Mouse (Mus musculus) intestine, postnatal 0 days (tissue): ENCODE measurements at regions not wholly inside any gene's neighbourhood (a gene's known extent, or its start where the extent isn't known, plus 50 kb on each side); places are given as distances from the start of the nearest gene placed in this dataset.
A peak's percentile ranks its signal among the peaks of the same experiment; 100 is the strongest.

Source experiments
- ATAC-seq: fragments of 200-750 bp; cut with Nextera tagmentation; 2 replicates; pipeline ENCODE4 v1.8.0; 2017; ENCODE audit warnings: mild to moderate bottlenecking, moderate TSS enrichment, moderate library complexity
- H3K27ac ChIP-seq: fragments of 300-500 bp; sonication (generic); 2 replicates; pipeline ENCODE4 v1.5.1; 2014; ENCODE audit warnings: mild to moderate bottlenecking, low read depth, low read length, moderate library complexity
- H3K27me3 ChIP-seq: fragments of 300-500 bp; sonication (generic); replicated peaks from 2 replicates; pipeline ENCODE4 v1.6.1; 2014; ENCODE audit warnings: low read length, mixed read lengths; ENCODE audit not compliant: control insufficient read depth, insufficient read depth
- H3K36me3 ChIP-seq: fragments of 300-500 bp; sonication (generic); 2 replicates; pipeline ENCODE4 v1.6.1; 2014; ENCODE audit warnings: mild to moderate bottlenecking, moderate library complexity; ENCODE audit not compliant: control insufficient read depth, insufficient read depth
- H3K4me1 ChIP-seq: fragments of 300-500 bp; sonication (generic); replicated peaks from 2 replicates; pipeline ENCODE4 v1.6.1; 2014; ENCODE audit warnings: antibody characterized with exemption, low read length, mixed read lengths; ENCODE audit not compliant: control insufficient read depth, insufficient read depth
- H3K4me2 ChIP-seq: fragments of 300-500 bp; sonication (generic); replicated peaks from 2 replicates; pipeline ENCODE4 v1.6.1; 2014; ENCODE audit warnings: low read depth, mild to moderate bottlenecking, moderate library complexity
- H3K4me3 ChIP-seq: fragments of 300-500 bp; sonication (generic); 2 replicates; pipeline ENCODE4 v1.5.1; 2014; ENCODE audit warnings: low read depth, low read length
- H3K9ac ChIP-seq: fragments of 300-500 bp; sonication (generic); 2 replicates; pipeline ENCODE4 v1.6.1; 2014; ENCODE audit warnings: mild to moderate bottlenecking, low read depth, low read length
- H3K9me3 ChIP-seq: fragments of 300-500 bp; sonication (generic); 2 replicates; pipeline ENCODE4 v1.6.1; 2016; ENCODE audit warnings: mixed run types; ENCODE audit not compliant: control insufficient read depth
- CTCF ChIP-seq: sonication (generic); IDR thresholded peaks from 2 replicates; pipeline ENCODE4 v1.5.1; 2016; ENCODE audit warnings: low read depth, mild to moderate bottlenecking, control low read depth, antibody characterized with exemption, moderate library complexity
- WGBS: fragments of 180-500 bp; shearing (Covaris S2); extraction: QIAGEN DNeasy Blood & Tissue Kit; methylation state at CpG from one replicate; pipeline ENCODE4 v1.1.7; 2014; 5-methylcytosine and 5-hydroxymethylcytosine counted together

GRCm38 (mm10) chr15:68403554-68404070 is 1902.9 kb upstream of the Lrrc6 start:
- Histone ChIP-seq H3K9ac (no peak overlapping the region), H3K4me2 (no peak overlapping the region), H3K4me3 (no peak overlapping the region), H3K27ac (no peak overlapping the region), H3K36me3 (no peaks in the 10 kb centered on the region), H3K9me3 (no peaks in the 10 kb centered on the region), H3K4me1 (no peaks in the 10 kb centered on the region), H3K27me3 (no peaks in the 10 kb centered on the region)
- ATAC-seq: no peak
- TF ChIP-seq CTCF: no peak
- 94% methylated on average over 3 of the region's 3 CpGs for WGBS

- no peak overlapping the region for H3K9ac ChIP-seq
- no peak for TF ChIP-seq CTCF
Observed at GRCm38 (mm10) chr15:68401726-68402125, 1901.0 kb upstream of the Lrrc6 start.

GRCm38 (mm10) chr15:68401006-68401405 is 1900.3 kb upstream of the Lrrc6 start:
- WGBS: 81% methylated on average over 4 of the region's 4 CpGs
- Histone ChIP-seq H3K27me3 (no peaks in the 10 kb centered on the region), H3K4me2 (no peak overlapping the region), H3K4me3 (no peak overlapping the region), H3K36me3 (no peaks in the 10 kb centered on the region), H3K4me1 (no peaks in the 10 kb centered on the region), H3K9ac (no peak overlapping the region), H3K27ac (no peak overlapping the region), H3K9me3 (no peaks in the 10 kb centered on the region)
- ATAC-seq: no peak
- no peak for TF ChIP-seq CTCF

More at GRCm38 (mm10) chr15:68401726-68402125, 1901.0 kb upstream of the Lrrc6 start:
- no peaks in the 10 kb centered on the region for H3K9me3 ChIP-seq
- no peak for ATAC-seq
- H3K36me3 ChIP-seq: no peaks in the 10 kb centered on the region
- H3K4me2 ChIP-seq: no peak overlapping the region
- no peaks in the 10 kb centered on the region for H3K4me1 ChIP-seq
- no peaks in the 10 kb centered on the region for H3K27me3 ChIP-seq
- H3K4me3 ChIP-seq: no peak overlapping the region
- no peak overlapping the region for H3K27ac ChIP-seq
- 60% methylated on average over 1 of the region's 1 CpGs for WGBS

- Histone ChIP-seq H3K36me3 (no peaks in the 10 kb centered on the region), H3K4me1 (no peaks in the 10 kb centered on the region), H3K4me3 (no peak overlapping the region), H3K4me2 (no peak overlapping the region), H3K27me3 (no peaks in the 10 kb centered on the region), H3K27ac (no peak overlapping the region), H3K9ac (no peak overlapping the region), H3K9me3 (no peaks in the 10 kb centered on the region)
- 95% methylated on average over 6 of the region's 6 CpGs for WGBS
- no peak for ATAC-seq
- no peak for TF ChIP-seq CTCF
Observed at GRCm38 (mm10) chr15:68396566-68396965, 1895.9 kb upstream of the Lrrc6 start.

- no peak for ATAC-seq
- no peak overlapping the region for H3K4me2 ChIP-seq
- TF ChIP-seq CTCF: peak; percentile 74
Observed at GRCm38 (mm10) chr15:68394749-68395148, 1894.0 kb upstream of the Lrrc6 start.

GRCm38 (mm10) chr15:68394157-68394556 is 1893.4 kb upstream of the Lrrc6 start:
- no peaks in the 10 kb centered on the region for H3K27me3 ChIP-seq
- TF ChIP-seq CTCF: no peak
- H3K4me1 ChIP-seq: no peaks in the 10 kb centered on the region
- H3K4me3 ChIP-seq: no peak overlapping the region
- H3K9ac ChIP-seq: no peak overlapping the region
- H3K9me3 ChIP-seq: no peaks in the 10 kb centered on the region
- H3K27ac ChIP-seq: no peak overlapping the region
- WGBS: 50% methylated on average over 4 of the region's 4 CpGs
- H3K4me2 ChIP-seq: no peak overlapping the region
- no peak for ATAC-seq
- H3K36me3 ChIP-seq: no peaks in the 10 kb centered on the region

More at GRCm38 (mm10) chr15:68394749-68395148, 1894.0 kb upstream of the Lrrc6 start:
- Histone ChIP-seq H3K36me3 (no peaks in the 10 kb centered on the region), H3K4me3 (no peak overlapping the region), H3K4me1 (no peaks in the 10 kb centered on the region), H3K27ac (no peak overlapping the region), H3K9ac (no peak overlapping the region), H3K27me3 (no peaks in the 10 kb centered on the region), H3K9me3 (no peaks in the 10 kb centered on the region)
- 100% methylated on average over 1 of the region's 1 CpGs for WGBS

GRCm38 (mm10) chr15:68391737-68392136 is 1891.0 kb upstream of the Lrrc6 start:
- no peak for ATAC-seq
- Histone ChIP-seq H3K9ac (no peak overlapping the region), H3K27me3 (no peaks in the 10 kb centered on the region), H3K4me1 (no peaks in the 10 kb centered on the region), H3K36me3 (no peaks in the 10 kb centered on the region), H3K27ac (no peak overlapping the region), H3K4me2 (no peak overlapping the region), H3K9me3 (no peaks in the 10 kb centered on the region), H3K4me3 (no peak overlapping the region)
- TF ChIP-seq CTCF: no peak
- 36% methylated on average over 1 of the region's 1 CpGs for WGBS
